Mouse (Mus musculus) liver, adult 2 months (tissue): ENCODE results near the gene Amh.

ENCODE experiments used
- CTCF ChIP-seq: fragments of 200-500 bp; IDR thresholded peaks from 2 replicates; pipeline ENCODE4 v1.5.1; 2011; ENCODE audit warnings: low read depth, low read length, control low read depth
- POLR2A ChIP-seq: fragments of 200-500 bp; IDR thresholded peaks from 2 replicates; pipeline ENCODE4 v1.6.1; 2011; ENCODE audit warnings: low read length, control low read depth; ENCODE audit not compliant: insufficient read depth; ENCODE audit errors: extremely low read depth

GRCm38 (mm10) chr10:80805322-80805721 lies 279 bp downstream of the Amh start:
- TF ChIP-seq CTCF (no peak), POLR2A (no peak)
